Mouse (Mus musculus): ENCODE data around the gene Kmt2c. TPM values are rescaled to one million over a fixed set of nuclear protein-coding genes. Genes with fewer than 3 reads are reported as not detected.

Gene Kmt2c
- polyA plus RNA-seq, 1 experiment = 137 TPM

- no peak for TF ChIP-seq POLR2A (IDR thresholded peaks at IDR 0.05; ENCODE audit: insufficient read depth, low read depth, low read length)
- TF ChIP-seq CTCF (IDR thresholded peaks at IDR 0.05; ENCODE audit: insufficient read depth, low read depth, low read length) = no peak
- H3K4me3 ChIP-seq (ENCODE audit: insufficient read depth, low read depth, low read length) = no peak overlapping the region
- no peaks in the 10 kb centered on the region for H3K4me1 ChIP-seq (ENCODE audit: control insufficient read depth, insufficient read depth, low read length)
- H3K27ac ChIP-seq (ENCODE audit: insufficient read depth, low read depth, low read length) = no peak overlapping the region
- 68% methylated on average over 1 of the region's 1 CpGs for WGBS
These were observed 131.5 kb downstream of the Kmt2c start for GRCm38 (mm10) chr5:25367126-25367525.

DNA sequence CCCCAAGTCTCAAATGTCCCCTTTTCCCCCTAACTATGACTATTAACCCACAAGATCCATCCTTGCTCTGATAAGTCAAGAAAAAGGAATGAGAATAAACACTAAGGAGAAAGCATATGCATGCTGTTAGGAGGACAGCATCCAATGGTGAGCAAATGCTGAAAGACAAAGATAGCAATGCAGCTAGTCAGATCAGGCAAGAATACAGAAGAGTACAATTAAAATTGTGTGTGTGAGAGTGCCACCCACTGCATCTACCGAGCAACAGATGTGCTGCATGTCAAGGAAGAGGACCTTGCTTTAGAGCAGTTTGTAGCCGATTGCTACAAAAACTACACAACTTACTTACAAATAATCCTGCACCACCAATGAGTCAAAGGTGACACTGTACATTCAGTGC, 145.1 kb downstream of the Kmt2c start:
- TF ChIP-seq POLR2A (IDR thresholded peaks at IDR 0.05; ENCODE audit: insufficient read depth, low read depth, low read length) (no peak), CTCF (IDR thresholded peaks at IDR 0.05; ENCODE audit: insufficient read depth, low read depth, low read length) (no peak)
- no peak overlapping the region for H3K4me3 ChIP-seq (ENCODE audit: insufficient read depth, low read depth, low read length)
- WGBS = 36% methylated on average over 2 of the region's 2 CpGs
- no peak overlapping the region for H3K27ac ChIP-seq (ENCODE audit: insufficient read depth, low read depth, low read length)
- H3K4me1 ChIP-seq (ENCODE audit: control insufficient read depth, insufficient read depth, low read length) = no peaks in the 10 kb centered on the region; the same call in 1 of the 2 replicates

- 95% methylated on average over 2 of the region's 2 CpGs for WGBS
- H3K27ac ChIP-seq (ENCODE audit: insufficient read depth, low read depth, low read length) = no peak overlapping the region
- no peaks in the 10 kb centered on the region for H3K4me1 ChIP-seq (ENCODE audit: control insufficient read depth, insufficient read depth, low read length)
- H3K4me3 ChIP-seq (ENCODE audit: insufficient read depth, low read depth, low read length) = no peak overlapping the region
- TF ChIP-seq POLR2A (IDR thresholded peaks at IDR 0.05; ENCODE audit: insufficient read depth, low read depth, low read length) (no peak), CTCF (IDR thresholded peaks at IDR 0.05; ENCODE audit: insufficient read depth, low read depth, low read length) (no peak)
These were observed 167.3 kb downstream of the Kmt2c start for GRCm38 (mm10) chr5:25331322-25331721.

DNA sequence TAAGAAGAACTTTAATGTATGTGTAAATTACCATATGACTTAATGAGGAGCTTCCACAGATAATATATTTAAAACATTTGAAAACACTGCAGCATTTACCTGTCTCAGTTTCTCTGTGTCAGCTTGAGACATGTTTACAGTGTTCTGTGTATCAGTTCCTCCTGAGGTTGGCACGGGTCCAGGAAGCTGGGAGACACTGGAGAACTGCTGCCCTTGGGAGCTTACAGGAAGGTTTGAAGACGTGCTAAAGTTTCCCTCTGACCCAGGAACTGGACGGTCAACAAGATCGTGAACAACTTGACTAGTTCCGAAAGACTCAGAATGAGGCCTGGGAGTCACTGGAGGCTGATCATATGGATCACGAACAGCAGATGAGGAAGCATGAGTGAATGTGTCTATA, 184.7 kb downstream of the Kmt2c start:
- WGBS = 84% methylated on average over 6 of the region's 6 CpGs
- Histone ChIP-seq H3K27ac (ENCODE audit: insufficient read depth, low read depth, low read length) (no peak overlapping the region), H3K4me3 (ENCODE audit: insufficient read depth, low read depth, low read length) (no peak overlapping the region), H3K4me1 (ENCODE audit: control insufficient read depth, insufficient read depth, low read length) (no peaks in the 10 kb centered on the region)
- TF ChIP-seq POLR2A (IDR thresholded peaks at IDR 0.05; ENCODE audit: insufficient read depth, low read depth, low read length) = no peak

DNA sequence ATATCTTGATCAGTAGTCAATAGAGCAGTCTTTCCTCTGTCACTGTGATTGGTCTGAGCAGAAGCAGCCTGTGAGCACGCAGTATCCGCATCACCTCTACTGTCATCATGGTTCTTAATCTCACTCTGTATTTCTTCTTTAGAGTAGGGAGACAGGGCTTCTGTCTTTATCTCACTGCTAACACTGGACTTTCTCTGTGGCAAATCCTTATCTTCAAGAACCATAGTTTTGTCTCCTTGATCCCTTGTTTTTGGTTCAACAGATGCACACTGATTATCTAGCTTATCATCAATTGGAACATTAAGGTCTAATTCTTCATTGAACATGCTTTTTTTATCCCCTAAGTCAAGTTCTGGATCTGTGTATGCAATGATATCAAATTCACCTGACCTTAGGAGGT, 188.4 kb downstream of the Kmt2c start:
- TF ChIP-seq CTCF (IDR thresholded peaks at IDR 0.05; ENCODE audit: insufficient read depth, low read depth, low read length) (no peak), POLR2A (IDR thresholded peaks at IDR 0.05; ENCODE audit: insufficient read depth, low read depth, low read length) (no peak)
- H3K27ac ChIP-seq (ENCODE audit: insufficient read depth, low read depth, low read length) = no peak overlapping the region
- H3K4me3 ChIP-seq (ENCODE audit: insufficient read depth, low read depth, low read length) = no peak overlapping the region
- WGBS = 98% methylated on average over 2 of the region's 2 CpGs
- no peaks in the 10 kb centered on the region for H3K4me1 ChIP-seq (ENCODE audit: control insufficient read depth, insufficient read depth, low read length)

DNA sequence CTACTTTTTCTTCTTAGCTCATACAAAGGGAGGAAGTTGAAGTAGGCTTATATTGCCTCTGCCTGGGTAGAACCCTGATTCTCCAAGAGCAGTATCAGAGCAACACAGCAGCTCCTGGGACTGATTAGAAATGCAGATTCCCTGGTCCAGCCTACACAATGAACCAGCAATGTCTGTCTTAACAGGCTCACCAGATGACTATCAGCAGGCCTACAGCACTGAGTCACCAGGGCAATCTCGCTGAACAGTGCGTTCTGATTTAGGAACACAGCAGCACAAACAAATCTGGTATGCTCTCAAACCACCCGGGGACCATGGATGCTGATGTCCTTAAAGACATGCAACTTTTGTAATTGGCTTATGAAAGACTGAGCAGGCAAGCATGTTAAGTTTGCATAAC, 201.8 kb downstream of the Kmt2c start:
- peak overlapping the region; percentile 51 for H3K27ac ChIP-seq (ENCODE audit: insufficient read depth, low read depth, low read length)
- no peak overlapping the region for H3K4me3 ChIP-seq (ENCODE audit: insufficient read depth, low read depth, low read length)
- TF ChIP-seq CTCF (IDR thresholded peaks at IDR 0.05; ENCODE audit: insufficient read depth, low read depth, low read length) = no peak
- peaks cover 4% of the 10 kb centered on the region; the same call in 1 of the 2 replicates for H3K4me1 ChIP-seq (ENCODE audit: control insufficient read depth, insufficient read depth, low read length)
- WGBS = 11% methylated on average over 3 of the region's 3 CpGs

- TF ChIP-seq CTCF (IDR thresholded peaks at IDR 0.05; ENCODE audit: insufficient read depth, low read depth, low read length) (no peak), POLR2A (IDR thresholded peaks at IDR 0.05; ENCODE audit: insufficient read depth, low read depth, low read length) (no peak)
- Histone ChIP-seq H3K27ac (ENCODE audit: insufficient read depth, low read depth, low read length) (no peak overlapping the region), H3K4me1 (ENCODE audit: control insufficient read depth, insufficient read depth, low read length) (no peaks in the 10 kb centered on the region), H3K4me3 (ENCODE audit: insufficient read depth, low read depth, low read length) (no peak overlapping the region)
- WGBS = 96% methylated on average over 13 of the region's 13 CpGs
These were observed 214.6 kb downstream of the Kmt2c start for GRCm38 (mm10) chr5:25283988-25284387.

- WGBS = 76% methylated on average over 6 of the region's 6 CpGs
- TF ChIP-seq CTCF (IDR thresholded peaks at IDR 0.05; ENCODE audit: insufficient read depth, low read depth, low read length) (no peak), POLR2A (IDR thresholded peaks at IDR 0.05; ENCODE audit: insufficient read depth, low read depth, low read length) (no peak)
- Histone ChIP-seq H3K27ac (ENCODE audit: insufficient read depth, low read depth, low read length) (no peak overlapping the region), H3K4me1 (ENCODE audit: control insufficient read depth, insufficient read depth, low read length) (no peaks in the 10 kb centered on the region), H3K4me3 (ENCODE audit: insufficient read depth, low read depth, low read length) (no peak overlapping the region)
These were observed 222.2 kb downstream of the Kmt2c start for GRCm38 (mm10) chr5:25276365-25276764.

- 92% methylated on average over 10 of the region's 10 CpGs for WGBS
- no peaks in the 10 kb centered on the region for H3K4me1 ChIP-seq (ENCODE audit: control insufficient read depth, insufficient read depth, low read length)
- no peak overlapping the region for H3K27ac ChIP-seq (ENCODE audit: insufficient read depth, low read depth, low read length)
- no peak overlapping the region for H3K4me3 ChIP-seq (ENCODE audit: insufficient read depth, low read depth, low read length)
- no peak for TF ChIP-seq POLR2A (IDR thresholded peaks at IDR 0.05; ENCODE audit: insufficient read depth, low read depth, low read length)
- TF ChIP-seq CTCF (IDR thresholded peaks at IDR 0.05; ENCODE audit: insufficient read depth, low read depth, low read length) = no peak
These were observed 223.0 kb downstream of the Kmt2c start for GRCm38 (mm10) chr5:25275629-25276028.

GRCm38 (mm10) chr5:25268258-25268888, 230.2 kb downstream of the Kmt2c start:
- Histone ChIP-seq H3K4me1 (ENCODE audit: control insufficient read depth, insufficient read depth, low read length) (no peaks in the 10 kb centered on the region), H3K27ac (ENCODE audit: insufficient read depth, low read depth, low read length) (no peak overlapping the region), H3K4me3 (ENCODE audit: insufficient read depth, low read depth, low read length) (no peak overlapping the region)
- TF ChIP-seq POLR2A (IDR thresholded peaks at IDR 0.05; ENCODE audit: insufficient read depth, low read depth, low read length) = no peak
- TF ChIP-seq CTCF (IDR thresholded peaks at IDR 0.05; ENCODE audit: insufficient read depth, low read depth, low read length) = no peak
- 97% methylated on average over 4 of the region's 4 CpGs for WGBS

Data from olfactory bulb, adult 2 months (tissue).